Mouse (Mus musculus) adrenal gland, postnatal 36 days (tissue): ENCODE results near the gene Dppa3. TPM values are rescaled to one million over a fixed set of nuclear protein-coding genes. Genes with fewer than 3 reads are reported as not detected.

ENCODE experiments used
- DNase-seq, 2 experiments: peaks; one replicate each; pipeline ENCODE4 v3.0.0; 2021; ENCODE audit warnings: mixed read lengths in 1 of 2
- total RNA-seq, 2 experiments: library from RNA; stranded (reverse); gene quantifications; 2 replicates each; pipeline ENCODE4 v1.2.3; 2021

Dppa3 gene
- total RNA-seq, 2 experiments from 2014 or later, result not detected

GRCm38 (mm10) chr6:122667715-122668114, 41.5 kb downstream of the Dppa3 start:
- DNase-seq, result no peak

GRCm38 (mm10) chr6:122668823-122669222, 42.6 kb downstream of the Dppa3 start:
- DNase-seq, result no peak

GRCm38 (mm10) chr6:122669406-122670200, 43.4 kb downstream of the Dppa3 start:
- DNase-seq, result peak; percentile 90 to 92

GRCm38 (mm10) chr6:122670201-122670551, 44.0 kb downstream of the Dppa3 start:
- DNase-seq, result no peak

GRCm38 (mm10) chr6:122670841-122671240, 44.6 kb downstream of the Dppa3 start:
- DNase-seq, result no peak

GRCm38 (mm10) chr6:122672746-122673145, 46.5 kb downstream of the Dppa3 start:
- DNase-seq, result no peak

Other genes with a start within 250 kb of the Dppa3 start
- gene Rimklb, start 127.6 kb upstream of the Dppa3 start, total RNA-seq, result under 1 TPM; 0.23 to 0.50 TPM
- gene Mfap5, start 120.6 kb upstream of the Dppa3 start, total RNA-seq, result 10 to 100 TPM; 15.7 to 34.1 TPM
- not detected for gene Aicda, start 72.6 kb upstream of the Dppa3 start, total RNA-seq
- gene Apobec1, start 24.0 kb upstream of the Dppa3 start, total RNA-seq, result 10 to 100 TPM in 1 of 2 experiments, 1 to 10 TPM in 1; 7.5 to 11.6 TPM
- gene Gdf3, start 16.3 kb upstream of the Dppa3 start, total RNA-seq, result not detected
- not detected for gene Nanog, start 81.1 kb downstream of the Dppa3 start, total RNA-seq
- 1 to 10 TPM; 5.8 to 9.6 TPM for gene Slc2a3, start 175.2 kb downstream of the Dppa3 start, total RNA-seq
- 10 to 100 TPM; 18.5 to 19.6 TPM for gene Foxj2, start 193.5 kb downstream of the Dppa3 start, total RNA-seq
- 1 to 10 TPM; 3.0 to 3.2 TPM for gene C3ar1, start 229.8 kb downstream of the Dppa3 start, total RNA-seq
- gene Necap1, start 248.1 kb downstream of the Dppa3 start, total RNA-seq, result 10 to 100 TPM; 54.9 to 67.6 TPM